Mouse (Mus musculus) liver (tissue): ENCODE data around the gene Olfr45.
"Not testable (repeated sequence)": the region's sequence is repeated elsewhere in the genome, so short reads cannot be mapped to it uniquely, and the experiment has no call there.

ENCODE experiments used
- DNase-seq: peaks from one replicate; pipeline ENCODE4 v3.0.0-alpha.2; 2020; ENCODE audit warnings: mixed read lengths

The Olfr45 gene

DNA sequence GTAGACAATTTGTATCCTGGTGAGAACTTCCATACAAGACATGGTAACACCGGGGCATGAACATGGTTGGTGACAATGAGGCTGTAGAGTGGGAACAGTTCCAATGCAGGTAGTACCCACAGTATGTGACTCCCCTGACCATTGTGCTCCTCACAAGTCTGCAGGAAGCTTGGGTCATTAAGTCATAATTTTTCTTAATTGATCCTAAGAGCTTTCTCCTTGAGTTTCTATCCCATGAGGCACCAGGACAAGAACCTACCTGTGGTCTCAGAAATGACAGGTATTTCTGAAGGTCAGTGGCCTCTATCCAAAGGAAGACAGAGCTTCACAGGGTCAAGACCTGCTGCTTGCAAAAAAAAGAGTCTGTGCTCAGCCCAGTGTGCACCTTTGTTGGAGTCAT lies at the start of gene Olfr45:
Gene Olfr45, plus strand, starts transcription at position 301 of the 400 bp plus-strand sequence.
- DNase-seq: no peak

DNA sequence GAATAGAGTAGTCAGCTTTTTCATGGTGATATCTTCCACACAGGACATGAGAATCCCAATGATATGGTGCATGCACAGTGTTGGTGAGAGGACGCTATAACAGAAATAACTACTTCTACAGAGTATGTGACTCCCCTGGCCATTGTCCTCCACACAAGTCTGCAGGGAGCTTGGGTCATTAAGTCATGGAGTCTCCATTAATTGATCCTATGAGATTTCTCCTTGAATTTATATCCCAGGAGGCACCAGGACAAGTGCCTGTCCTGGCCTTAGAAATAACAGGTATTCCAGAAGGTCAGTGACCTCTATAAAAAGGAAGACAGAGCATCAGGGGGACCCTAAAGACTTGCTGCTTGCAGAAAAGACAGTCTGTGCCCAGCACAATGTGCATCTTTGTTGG lies 35.6 kb upstream of the Olfr45 start, which contains the start of gene Olfr53:
Gene Olfr53, plus strand, starts transcription at position 301 of the 400 bp plus-strand sequence.
- DNase-seq: no peak

DNA sequence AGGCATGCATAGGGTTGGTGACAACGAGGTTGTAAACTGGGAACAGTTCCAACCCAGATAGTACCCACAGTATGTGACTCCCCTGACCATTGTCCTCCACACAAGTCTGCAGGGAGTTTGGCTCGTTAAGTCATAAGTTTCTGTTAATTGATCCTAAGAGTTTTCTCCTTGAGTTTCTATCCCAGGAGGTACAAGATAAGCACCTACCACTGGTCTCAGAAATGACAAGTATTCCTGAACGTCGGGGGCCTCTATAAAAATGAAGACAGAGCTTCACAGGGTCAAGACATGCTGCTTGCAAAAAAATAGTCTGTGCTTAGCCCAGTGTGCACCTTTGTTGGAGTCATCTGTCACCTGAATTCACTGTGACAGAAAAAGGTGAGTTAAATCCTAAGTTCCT lies 22.1 kb upstream of the Olfr45 start, which contains the start of gene Olfr539:
Gene Olfr539, plus strand, starts transcription at position 301 of the 400 bp plus-strand sequence.
- DNase-seq: no peak

- not testable (repeated sequence) for DNase-seq
Measured at GRCm38 (mm10) chr7:140670693-140671092, 11.1 kb upstream of the Olfr45 start.

GRCm38 (mm10) chr7:140675863-140676262 lies 5.9 kb upstream of the Olfr45 start:
- DNase-seq: no peak

- not testable (repeated sequence) for DNase-seq
Measured at GRCm38 (mm10) chr7:140679591-140679990, 2.2 kb upstream of the Olfr45 start.

- no peak for DNase-seq
Measured at GRCm38 (mm10) chr7:140696967-140697366, 15.2 kb downstream of the Olfr45 start, which contains the start of gene Olfr541. Olfr541 (plus strand) TSS chr7:140697267.

DNA sequence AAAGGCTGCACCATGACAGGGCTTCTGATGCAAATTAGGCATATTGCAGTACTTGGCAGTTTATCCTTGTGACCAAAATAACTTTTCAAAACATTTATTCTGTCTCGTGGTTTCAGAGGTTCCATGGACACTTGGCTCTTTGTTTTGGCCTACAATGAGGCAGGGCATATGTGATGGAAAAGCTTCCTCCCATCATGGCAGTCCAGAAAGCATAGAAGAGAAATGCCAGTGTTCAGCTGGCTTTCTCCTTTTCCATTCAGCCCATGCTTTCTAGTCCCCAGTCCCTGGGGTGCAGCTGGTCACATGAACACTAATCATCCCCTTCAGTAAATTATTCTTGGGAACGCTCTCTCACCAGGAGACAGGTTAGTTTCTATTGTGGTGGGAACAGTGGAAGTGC lies 24.6 kb downstream of the Olfr45 start:
- DNase-seq: no peak

DNA sequence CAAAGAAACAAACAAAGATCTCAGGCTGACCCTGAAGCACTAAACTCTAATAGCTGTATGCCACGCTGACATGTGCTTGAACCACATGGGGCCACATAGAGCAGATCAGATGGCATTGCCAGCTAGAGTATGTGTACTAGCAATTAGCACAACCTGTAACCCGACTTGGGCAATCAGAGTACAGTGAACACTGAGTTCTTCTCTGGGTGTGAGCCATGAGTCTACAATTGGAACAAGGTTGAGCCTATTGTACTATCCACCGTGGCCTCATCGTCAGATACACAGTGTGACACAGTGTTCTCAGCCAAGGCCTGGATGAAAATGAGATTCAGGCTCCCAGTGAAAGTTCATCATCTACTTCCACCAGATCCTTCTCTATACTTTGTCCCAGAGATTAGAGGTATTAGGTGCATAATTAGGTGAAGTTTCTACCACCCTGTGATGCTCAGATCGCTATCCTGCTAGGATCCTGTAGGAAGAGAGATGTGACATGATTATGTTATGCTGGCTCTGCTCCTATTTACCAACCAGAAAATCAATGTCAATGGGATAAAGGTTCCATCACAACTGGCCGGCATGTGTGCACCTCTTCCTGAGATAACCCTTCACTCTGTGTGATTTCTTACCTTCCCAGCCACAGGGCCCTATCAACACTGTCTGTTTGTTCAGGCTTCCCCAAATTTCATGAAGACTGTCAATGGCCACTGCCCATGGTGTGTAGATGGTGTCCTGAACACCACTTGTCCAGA lies 26.0 kb downstream of the Olfr45 start:
- no peak for DNase-seq

- no peak for DNase-seq
Measured at GRCm38 (mm10) chr7:140717155-140718055, 35.7 kb downstream of the Olfr45 start.

DNA sequence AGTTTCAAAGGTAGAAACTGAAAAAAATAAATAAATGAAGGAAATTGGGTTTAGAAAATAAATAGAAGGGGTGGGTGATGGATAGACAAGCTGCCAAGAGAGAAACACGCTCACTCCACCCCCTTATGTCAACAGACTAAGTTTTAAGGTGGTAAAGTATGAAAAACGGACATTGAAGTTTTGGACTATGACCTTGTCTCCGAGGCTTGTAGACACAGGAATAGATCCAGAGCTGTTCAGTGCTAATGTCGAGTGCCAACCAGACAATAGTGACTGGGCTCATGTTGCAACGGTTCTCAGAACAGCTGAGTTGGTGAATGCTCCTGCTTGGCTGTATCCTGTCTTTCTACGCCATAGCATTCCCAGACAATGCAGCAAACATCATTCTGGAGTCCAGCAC lies 39.3 kb downstream of the Olfr45 start:
- DNase-seq: no peak

- DNase-seq: no peak
Measured at GRCm38 (mm10) chr7:140725558-140725957, 43.8 kb downstream of the Olfr45 start.

- no peak for DNase-seq
Measured at GRCm38 (mm10) chr7:140733162-140733561, 51.4 kb downstream of the Olfr45 start.
